Mouse (Mus musculus) adipocyte (in vitro differentiated cells): ENCODE results near the gene Rel.
A peak's percentile ranks its signal among the peaks of the same experiment; 100 is the strongest.

Experiments used
- DNase-seq: peaks from one replicate; pipeline ENCODE4 v3.0.0-alpha.2; 2016; ENCODE audit warnings: low spot score

The Rel gene

DNA sequence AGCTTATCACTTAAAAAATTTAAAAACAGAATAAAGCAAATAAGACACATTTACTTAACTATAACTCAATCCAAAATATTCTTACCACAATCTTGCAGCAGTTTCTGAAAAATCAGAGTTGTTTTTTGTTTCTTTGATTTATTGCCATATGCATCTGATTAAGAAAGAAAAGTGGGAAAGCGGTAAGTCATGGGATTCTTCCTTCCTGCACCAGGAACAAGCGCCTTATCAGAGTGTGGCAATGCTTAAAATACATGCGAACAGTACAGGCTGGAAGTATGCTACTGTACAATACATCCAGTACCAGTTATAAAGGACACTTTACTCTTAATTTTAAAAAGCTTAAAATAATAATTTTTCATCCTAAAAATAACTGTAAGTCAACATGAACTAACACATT lies 26.4 kb downstream of the Rel start:
- DNase-seq = no peak

DNA sequence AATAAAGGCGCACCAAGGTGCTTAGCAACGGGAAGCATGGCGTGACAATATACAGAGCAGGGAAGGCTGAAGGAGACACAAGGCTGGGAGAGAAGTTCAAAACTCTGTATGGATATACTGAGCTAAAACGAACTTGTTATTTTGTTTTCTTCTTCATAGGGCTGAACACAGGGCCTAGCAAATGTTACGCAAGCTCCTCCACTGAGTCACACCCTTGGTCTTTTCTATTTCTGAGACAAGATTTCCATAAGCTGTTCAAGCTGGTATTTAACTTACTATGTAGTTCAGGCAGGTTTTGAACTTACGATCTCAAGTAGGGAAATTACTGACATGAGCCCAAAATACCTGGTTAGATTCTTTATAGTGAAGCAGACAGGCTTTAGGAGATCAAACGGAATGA lies 29.4 kb downstream of the Rel start:
- no peak for DNase-seq

DNA sequence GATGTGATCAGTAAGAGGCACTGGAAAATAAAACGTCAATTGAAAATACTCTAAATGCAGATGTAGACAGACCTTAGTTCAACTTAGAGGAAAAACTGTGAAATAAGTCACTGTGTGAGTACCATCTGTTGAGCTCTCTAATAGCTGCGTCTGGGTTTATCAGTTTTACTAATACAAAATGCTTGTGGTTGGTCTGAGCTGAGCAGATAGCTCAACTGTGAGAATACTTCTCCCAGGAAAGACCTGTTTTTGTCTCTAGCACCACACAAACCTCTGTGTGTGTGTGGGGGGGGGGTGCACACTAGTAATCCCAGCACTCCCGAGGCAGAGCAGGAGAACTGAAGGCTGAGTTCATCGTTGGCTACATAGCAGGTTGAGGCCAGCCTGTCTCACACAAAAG lies 29.9 kb downstream of the Rel start:
- DNase-seq = no peak

DNA sequence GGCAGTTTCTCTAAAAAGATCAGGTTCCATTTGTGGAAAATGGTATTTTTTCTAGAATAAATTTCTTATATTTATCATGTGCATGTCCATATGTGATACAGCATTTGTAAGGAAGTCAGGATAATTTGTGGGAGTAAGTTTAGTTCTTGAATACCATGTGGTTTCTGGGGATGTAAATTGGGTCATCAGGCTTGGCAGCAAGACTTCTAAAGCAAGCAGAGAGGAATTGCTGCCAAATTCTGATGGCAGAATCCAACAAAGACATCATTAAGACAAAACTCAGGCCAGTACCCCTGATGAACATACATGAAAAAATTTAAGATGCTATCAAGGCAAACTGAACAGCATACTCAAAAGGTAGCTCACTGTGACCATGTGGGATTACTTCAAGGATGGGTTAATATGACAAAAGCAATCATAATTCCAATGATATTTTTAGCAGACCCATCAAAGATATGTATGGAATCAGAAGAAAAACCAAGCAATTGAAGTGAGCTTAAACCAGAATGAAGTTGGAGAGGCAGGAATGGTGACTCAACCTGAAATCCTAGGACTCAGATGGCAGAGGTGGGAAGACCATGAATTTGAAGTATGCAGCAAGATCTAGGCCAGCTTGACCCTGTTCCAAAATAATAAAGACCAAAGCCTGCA lies 34.8 kb downstream of the Rel start:
- DNase-seq = peak; percentile 64

DNA sequence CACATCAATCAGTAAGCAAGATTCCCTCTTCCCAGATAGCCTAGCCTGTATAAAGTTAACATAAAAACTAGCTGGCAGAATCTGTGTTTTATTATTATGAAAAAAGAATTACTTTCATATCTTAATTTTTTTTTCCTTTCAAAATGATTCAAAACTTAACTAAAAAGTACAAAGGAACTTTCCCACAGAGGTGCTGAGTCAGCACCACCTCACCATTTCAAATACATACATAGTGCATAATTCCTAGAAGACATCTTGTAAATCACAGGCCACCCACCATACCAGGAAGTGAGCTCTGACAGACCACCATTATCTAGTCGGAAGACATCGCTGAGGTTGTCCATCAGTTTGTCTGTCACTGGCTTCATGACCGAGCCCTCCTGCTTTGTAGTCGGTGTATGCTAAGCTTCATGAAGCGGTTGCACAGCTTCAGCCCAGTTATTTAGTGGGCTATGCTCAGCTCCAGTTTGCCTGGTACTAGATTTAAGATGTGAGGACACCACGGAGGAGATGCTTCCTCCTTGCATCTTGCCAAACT lies 36.0 kb downstream of the Rel start:
- DNase-seq = no peak

DNA sequence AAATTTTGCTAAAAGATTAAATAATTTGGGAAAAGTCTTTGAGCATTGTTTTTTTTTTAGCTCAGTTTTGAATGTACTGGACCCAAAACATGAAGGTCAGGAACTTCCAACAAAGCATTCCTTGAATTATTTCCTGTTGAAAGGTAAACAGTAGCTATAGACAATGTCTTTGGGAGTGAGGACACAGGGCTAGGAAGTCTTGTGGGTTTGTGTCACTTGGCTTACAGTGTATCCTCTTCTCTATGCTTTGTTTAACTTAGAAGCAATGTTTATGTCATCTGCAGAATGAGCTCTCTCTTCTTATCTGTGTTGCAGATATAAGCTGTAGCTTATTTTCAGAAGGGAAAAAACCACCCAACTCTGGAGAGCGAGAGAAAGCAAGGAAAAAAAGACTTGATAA lies 37.9 kb downstream of the Rel start:
- no peak for DNase-seq

DNA sequence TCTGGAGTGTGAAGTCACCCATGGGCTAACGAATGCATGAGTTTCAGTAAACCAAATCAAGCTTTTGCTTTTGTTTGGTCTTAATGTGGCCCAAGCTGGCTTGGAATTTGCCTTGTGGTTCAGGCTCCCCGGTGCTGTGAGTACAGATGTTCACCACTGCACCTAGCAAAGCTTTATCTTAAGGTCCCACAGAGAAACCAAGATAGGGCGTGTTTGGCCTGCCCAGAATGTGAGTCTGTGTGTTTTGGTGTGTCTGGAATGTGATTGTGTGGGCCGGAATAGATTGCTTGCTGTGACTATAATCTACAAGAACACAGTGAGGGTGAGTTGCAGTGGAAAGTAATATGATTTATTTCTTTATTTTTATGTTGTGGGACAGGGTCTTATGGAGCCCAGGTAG lies 40.6 kb downstream of the Rel start:
- DNase-seq = no peak

DNA sequence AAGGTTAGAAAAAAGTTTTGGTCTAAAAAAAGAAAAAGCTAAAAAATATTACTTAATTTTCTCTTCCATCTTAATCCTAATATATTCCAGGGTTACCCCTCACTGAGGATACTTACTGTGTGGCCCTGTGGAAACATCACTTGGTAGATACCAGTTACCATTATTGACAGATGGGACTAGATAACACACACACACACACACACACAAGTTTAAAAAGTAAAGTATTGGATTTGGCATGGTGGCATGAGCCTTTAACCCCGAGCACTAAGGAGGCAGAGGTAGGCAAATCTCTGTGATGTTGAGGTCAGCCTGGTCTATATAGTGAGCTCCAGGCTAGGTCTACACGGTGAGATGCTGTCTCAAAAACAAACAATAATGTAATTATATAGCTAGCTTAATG lies 42.6 kb downstream of the Rel start:
- DNase-seq = no peak

DNA sequence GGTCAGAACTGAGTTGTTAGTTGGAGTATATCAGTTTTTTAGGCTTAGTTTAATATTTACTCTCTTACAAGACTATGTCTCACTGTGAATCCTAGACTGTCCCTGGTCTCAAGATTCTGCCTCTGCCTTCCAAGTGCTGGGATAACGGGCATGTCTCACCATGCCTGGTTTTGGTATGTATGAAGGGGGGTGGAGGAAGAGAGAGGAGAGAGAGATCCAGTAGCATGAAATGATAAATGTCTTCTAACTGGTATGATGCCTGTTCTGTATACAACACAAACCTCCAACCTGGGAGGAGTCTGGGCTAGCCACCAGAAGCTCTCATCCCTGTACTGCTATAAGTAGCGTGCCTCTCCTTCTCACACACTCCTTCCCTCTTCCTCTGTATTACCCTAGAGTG lies 44.3 kb downstream of the Rel start:
- no peak for DNase-seq

DNA sequence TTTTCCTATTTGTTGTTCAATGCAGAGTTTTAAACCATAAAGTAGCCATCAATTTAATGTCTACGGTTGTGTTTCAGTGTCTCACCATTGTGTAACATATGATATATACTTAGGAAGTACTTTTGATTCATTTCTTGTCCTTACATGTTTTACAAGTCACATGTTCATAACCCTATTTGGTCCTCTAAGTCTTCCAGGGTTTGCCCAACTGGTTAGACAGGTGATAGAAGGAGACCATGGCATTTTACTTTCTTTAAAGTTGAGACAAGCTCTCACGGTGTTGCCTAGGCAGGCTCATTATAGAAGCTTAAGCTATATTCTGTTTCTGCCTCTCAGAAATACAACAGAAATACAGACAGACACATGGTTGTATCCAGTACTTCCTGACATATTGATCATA lies 44.9 kb downstream of the Rel start:
- DNase-seq = no peak

DNA sequence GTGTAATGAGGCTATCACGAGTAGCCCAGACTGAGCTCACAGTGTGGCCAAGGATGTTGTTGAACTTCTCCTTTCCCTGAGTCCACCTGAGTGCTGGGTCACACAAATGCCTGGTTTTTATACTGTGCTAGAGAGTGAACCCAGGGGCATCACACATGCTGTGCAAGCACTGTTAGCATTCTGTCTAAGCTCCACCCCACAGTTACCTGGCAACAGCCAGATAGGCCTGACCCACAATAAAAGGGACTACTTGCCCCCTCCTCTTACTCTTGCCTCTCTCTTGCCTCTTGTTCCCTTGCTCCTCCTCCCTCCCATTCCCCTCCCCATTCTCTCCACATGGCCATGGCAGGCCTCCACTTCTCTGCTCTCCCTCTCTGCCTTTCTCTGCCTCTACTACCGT lies 48.4 kb downstream of the Rel start:
- DNase-seq = no peak

DNA sequence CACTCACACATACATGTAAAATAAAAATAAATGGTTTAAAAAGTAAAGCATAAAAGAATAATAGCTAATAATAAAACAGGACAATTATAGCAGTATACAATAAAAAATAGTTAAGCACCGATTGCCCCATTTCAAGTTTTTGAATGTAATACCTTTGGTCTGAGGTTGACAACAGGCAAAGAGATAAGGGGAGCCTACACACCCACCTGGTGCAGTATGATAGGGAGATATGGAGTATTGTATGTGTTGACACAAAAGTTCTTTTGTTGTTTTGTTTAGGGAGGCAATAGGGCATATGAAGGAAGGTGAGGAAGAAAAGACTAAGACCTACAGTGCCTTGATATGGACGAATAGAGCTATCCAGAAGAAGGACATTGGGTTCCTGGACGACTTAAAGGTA lies 50.9 kb downstream of the Rel start:
- no peak for DNase-seq

DNA sequence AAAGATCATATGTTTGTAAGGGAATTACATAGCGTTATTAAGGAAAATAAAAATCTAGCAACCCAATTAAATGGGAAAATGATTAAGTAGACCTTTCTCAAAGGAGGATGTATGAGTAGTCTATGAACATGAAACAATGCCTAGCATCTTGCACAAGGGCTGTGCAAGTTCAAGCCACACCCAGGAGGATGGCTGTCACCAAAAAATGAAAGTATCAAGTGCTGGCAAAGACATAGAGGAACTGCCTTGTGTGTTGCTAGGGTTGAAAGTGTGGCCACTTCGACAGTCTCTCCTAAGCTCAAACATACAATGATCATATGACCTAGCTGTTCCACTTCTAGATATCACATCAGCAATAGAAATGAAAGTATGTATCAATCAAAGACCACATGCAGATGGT lies 51.9 kb downstream of the Rel start:
- no peak for DNase-seq

DNA sequence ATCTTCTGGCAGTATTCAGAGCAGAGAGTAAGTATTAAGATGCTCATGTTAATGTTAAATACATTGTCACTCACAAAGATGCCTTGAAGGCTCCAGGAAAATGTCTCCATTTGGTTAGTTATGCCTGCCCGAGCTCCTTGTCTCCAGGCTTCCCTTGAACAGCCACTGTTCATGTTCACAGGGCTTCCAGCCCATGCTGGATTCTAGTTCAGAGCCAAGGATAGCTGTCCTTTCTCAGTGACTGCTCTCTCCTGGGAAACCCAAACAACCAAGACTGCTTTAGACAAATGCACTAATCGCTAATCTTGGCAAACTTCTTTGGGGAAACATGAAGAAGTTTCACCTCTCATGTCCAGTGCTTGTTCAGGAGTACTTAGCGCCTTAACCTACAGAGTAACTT lies 58.5 kb downstream of the Rel start:
- DNase-seq = no peak

DNA sequence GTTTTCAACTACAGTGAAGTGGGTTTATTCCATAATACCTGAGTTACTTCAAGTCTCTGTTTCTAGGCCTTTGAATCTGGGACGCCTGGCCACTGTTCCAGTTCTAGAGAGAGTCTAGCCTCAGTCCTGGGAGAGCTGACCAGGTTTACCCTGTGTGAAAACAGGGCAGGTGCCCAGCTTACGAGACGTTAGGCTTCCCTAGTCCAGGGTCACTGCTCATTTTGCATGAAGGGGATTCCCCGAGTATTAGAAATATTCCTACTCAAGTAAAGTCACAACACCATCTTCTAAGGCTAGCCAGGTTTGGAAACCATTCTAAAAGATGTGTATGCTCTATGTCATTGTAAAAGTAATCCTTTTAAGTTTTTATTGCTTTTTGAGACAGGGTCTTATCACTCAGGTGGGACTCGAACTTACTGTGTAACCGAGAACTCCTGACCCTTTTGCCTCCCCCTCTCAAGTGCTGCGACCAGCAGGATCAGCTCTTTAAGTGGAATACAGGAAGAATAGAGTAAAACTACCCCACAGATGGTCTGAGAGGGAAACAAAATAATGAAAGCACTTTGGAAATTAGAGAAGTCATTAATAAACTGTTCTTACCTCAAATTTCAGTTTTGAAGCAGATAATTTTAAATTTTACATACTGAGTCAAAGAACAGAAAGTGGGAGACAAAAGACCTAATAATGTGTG lies 66.0 kb downstream of the Rel start:
- no peak for DNase-seq

DNA sequence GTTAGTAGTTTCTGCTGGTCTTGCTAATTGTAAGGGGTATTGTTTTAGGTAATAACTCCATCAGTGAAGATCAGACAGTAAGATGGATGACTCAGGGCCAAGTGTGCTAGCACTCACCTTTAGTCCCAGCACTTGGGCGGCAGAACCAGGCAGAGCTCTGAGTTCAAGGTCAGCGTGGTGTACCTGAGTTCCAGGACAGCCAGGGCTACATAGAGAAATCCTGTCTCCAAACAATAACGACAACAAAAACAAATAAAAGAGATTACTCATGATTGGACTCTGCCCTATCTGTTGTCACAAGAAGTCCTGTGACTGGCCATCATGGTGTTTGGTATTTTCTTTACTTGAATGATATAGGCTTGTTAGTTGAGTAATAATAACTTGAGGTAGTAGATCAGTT lies 68.9 kb downstream of the Rel start:
- DNase-seq = no peak

DNA sequence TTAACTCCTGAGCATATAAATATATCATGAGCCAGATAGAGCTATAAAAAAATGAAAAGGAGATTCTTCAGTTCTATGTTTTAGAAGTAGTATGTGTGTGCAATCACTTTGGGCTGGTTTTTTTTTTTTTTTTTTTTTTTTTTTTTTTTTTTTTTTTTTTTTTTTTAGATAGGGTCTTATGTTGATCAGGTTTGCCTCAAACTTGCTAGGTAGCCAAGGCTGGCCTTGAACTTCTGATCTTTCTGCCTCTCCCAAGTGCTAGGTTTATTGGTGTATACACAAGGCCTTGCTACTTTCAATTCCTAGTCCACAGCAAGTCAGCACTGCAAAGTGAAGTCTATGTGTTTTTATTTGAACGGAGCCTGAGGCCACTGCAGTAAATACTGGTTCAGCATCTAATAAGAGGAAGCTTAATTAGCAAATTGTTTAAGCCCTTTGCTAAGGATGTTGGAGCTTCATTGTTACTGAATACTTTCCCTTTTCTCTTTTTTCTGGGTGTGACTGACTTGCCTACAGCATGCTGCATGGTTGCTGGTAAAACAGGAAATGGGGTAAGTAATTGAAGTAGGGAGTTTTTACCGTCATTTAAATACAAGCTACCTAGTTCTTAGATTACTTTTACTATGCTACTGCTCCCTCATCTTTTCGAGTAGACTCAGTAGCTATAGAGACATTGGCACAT lies 71.2 kb downstream of the Rel start:
- no peak for DNase-seq

DNA sequence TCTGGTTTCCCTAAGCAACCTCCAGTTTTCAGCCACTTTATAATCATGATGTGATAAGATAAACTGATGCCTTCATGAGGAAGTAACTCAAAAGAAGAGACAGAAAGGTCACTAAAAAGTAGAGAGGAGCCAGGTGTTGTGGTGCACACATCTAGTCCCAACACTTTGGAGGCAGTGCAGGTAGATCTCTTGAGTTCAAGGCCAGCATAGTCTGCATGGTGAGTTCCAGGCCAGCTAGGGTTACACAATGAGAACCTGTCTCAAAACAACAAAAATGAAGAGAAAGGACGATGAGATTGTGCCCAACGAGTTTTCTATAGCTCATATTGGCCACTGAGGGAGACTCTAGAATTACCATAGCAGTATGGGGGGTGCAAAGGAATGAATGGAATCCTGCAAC lies 72.2 kb downstream of the Rel start:
- no peak for DNase-seq

DNA sequence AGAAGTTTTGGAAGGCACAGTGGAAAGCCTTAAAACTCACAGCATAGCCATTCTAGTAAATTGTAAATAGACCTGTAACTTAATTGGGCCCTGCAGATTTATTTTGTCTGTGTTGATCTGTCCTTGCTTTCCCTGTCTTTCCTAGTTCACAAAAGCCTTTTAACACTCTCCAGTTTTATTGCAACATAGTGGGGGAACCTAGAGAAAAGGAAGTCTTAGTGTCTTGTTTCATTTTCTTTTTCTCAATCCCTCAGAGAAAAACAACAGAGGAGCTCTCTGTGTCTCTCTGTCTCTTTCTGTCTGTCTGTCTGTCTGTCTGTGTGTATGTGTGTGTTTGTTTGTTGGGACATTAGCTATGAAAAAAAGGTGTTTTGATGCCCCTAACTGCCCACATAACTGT lies 74.9 kb downstream of the Rel start:
- DNase-seq = peak; percentile 44

DNA sequence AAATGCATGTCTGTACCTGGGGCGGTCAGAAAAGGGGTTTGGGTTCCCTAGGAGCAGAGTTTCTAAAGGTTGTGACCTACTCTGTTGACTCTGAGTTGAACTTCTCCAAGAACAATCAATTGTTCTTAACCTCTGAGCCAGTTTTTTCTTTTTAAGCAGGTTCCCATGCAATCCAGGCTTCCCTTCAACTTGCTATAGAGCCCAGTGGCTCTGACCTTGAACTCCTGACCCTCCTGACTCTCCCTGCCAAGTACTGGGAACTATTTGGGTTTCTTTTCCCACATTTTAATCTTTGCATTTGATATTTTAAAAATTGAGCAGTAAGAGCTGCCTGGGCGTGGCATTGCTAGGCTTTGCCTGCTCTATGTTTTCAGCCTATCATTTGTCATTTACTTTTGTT lies 77.5 kb downstream of the Rel start:
- DNase-seq = no peak

DNA sequence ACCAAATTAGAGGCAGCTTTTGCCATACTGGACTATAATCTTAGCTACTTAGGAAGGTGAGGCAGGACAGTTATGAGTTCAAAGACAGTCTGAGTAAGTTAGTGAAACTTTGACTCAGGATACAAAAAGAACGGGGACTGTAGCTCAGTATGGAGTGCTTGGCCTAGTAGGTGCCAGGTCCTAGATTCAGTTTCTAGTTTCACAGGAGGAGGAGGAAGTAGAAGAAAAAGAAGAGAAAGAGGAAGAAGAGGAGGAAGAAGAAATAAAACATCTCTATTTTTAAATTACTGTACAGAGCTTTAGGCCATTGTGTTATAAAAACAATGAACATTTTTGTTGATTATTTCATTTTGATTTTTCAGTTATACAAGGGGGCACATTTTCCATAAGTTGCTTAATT lies 82.7 kb downstream of the Rel start:
- DNase-seq = no peak
